Mouse (Mus musculus) cerebellum, adult 2 months (tissue): Measurements from ENCODE around the gene BC017158. TPM values are rescaled to one million over a fixed set of nuclear protein-coding genes. Genes with fewer than 3 reads are reported as not detected.

Experiments used
- DNase-seq, 2 experiments: peaks; one replicate each; pipeline ENCODE4 v3.0.0; 2021
- H3K27ac ChIP-seq: fragments of 200-500 bp; 2 replicates; pipeline ENCODE4 v1.5.1; 2012; ENCODE audit warnings: low read length, control low read depth, inconsistent platforms; ENCODE audit not compliant: insufficient read depth
- H3K27me3 ChIP-seq: fragments of 200-500 bp; 2 replicates; pipeline ENCODE4 v1.6.1; 2012; ENCODE audit warnings: inconsistent platforms, mild to moderate bottlenecking, low read length, moderate library complexity; ENCODE audit not compliant: control insufficient read depth, insufficient read depth
- H3K4me1 ChIP-seq: fragments of 200-500 bp; 2 replicates; pipeline ENCODE4 v1.6.1; 2011; ENCODE audit warnings: low read length; ENCODE audit not compliant: control insufficient read depth, insufficient read depth
- H3K4me3 ChIP-seq: fragments of 200-500 bp; replicated peaks from 2 replicates; pipeline ENCODE3; 2011; ENCODE audit warnings: mild to moderate bottlenecking, low read depth, low read length, control low read depth; ENCODE audit not compliant: insufficient read depth
- CTCF ChIP-seq: fragments of 200-500 bp; IDR thresholded peaks from 2 replicates; pipeline ENCODE4 v1.5.1; 2011; ENCODE audit warnings: low read depth, mild to moderate bottlenecking, control low read depth, low read length, moderate library complexity, borderline replicate concordance; ENCODE audit not compliant: insufficient read depth
- POLR2A ChIP-seq: fragments of 200-500 bp; IDR thresholded peaks from 2 replicates; pipeline ENCODE4 v1.6.1; 2011; ENCODE audit warnings: low read length, control low read depth, borderline replicate concordance; ENCODE audit not compliant: insufficient read depth
- WGBS: fragments of 180-500 bp; shearing (Covaris S2); methylation state at CpG from one replicate; pipeline ENCODE4 v1.1.7; 2018; 5-methylcytosine and 5-hydroxymethylcytosine counted together
- polyA plus RNA-seq: library from polyadenylated mRNA; depleted of rRNA; stranded (reverse); fragments of >200 nt; gene quantifications from 2 replicates; pipeline ENCODE4 v1.2.3, GENCODE M21; 2012; rRNA removed

Gene BC017158
- polyA plus RNA-seq, 1 experiment, result 35.4 TPM

DNA sequence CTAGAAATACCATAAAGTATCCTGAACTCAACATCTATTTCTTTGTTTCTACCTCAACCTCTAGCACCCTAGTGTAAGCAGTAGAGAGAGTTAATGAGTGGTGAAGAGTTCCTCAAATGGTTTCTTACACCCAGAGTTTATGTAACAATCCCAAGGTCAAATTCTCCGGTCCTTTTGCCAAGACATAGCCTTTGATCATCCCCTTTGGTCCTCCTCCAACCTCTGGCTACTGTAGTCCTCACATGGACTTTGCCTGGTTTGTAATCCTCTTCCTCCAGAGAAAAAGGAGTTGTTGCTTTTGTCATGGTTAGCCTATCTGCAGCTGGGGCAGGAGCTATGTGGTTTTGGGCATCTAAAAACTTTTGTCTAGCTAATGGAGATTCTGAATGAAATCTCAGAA lies 62.5 kb downstream of the BC017158 start:
- H3K4me1 ChIP-seq, result peaks cover 11% of the 10 kb centered on the region
- no peaks in the 10 kb centered on the region for H3K27me3 ChIP-seq
- H3K27ac ChIP-seq, result no peak overlapping the region
- H3K4me3 ChIP-seq, result no peak overlapping the region
- DNase-seq, result no peak
- whole genome bisulfite sequencing, result 85% methylated on average over 1 of the region's 1 CpGs
- TF ChIP-seq POLR2A (no peak), CTCF (no peak)

DNA sequence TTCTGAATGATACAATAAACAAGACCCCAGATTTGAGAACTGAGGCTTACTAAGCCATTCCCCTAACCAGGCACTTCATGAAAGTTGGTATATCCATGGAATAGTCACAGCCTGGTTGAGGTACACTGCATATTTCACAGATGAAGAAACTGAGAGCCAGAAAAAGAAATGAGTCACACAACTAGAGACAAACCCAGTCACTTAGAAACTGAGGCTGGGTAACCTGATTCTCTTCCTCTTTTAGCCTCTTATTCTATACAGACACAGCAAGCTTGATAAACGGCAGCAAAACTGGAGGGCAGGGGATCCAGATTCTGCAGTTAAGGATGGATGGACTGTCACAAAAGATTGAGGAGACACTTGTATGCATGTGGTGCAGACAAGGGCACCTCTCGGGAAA lies 63.2 kb downstream of the BC017158 start:
- TF ChIP-seq POLR2A (no peak), CTCF (no peak)
- no peaks in the 10 kb centered on the region for H3K27me3 ChIP-seq
- H3K27ac ChIP-seq, result no peak overlapping the region
- no peak for DNase-seq
- 83% methylated on average over 2 of the region's 2 CpGs for WGBS
- peaks cover 6% of the 10 kb centered on the region; the same call in 1 of the 2 replicates for H3K4me1 ChIP-seq
- no peak overlapping the region for H3K4me3 ChIP-seq

GRCm38 (mm10) chr7:128231741-128232140 lies 66.2 kb downstream of the BC017158 start:
- WGBS, result 50% methylated on average over 8 of the region's 8 CpGs
- TF ChIP-seq POLR2A (no peak), CTCF (no peak)
- peaks cover 2% of the 10 kb centered on the region; the same call in 1 of the 2 replicates for H3K4me1 ChIP-seq
- H3K27ac ChIP-seq, result no peak overlapping the region
- H3K27me3 ChIP-seq, result no peaks in the 10 kb centered on the region
- no peak overlapping the region for H3K4me3 ChIP-seq
- DNase-seq, result no peak

Other genes with a start within 250 kb of the BC017158 start
- 3.4 and 4.2 TPM in 2 replicates for gene Itgam, start 235.5 kb downstream of the BC017158 start, polyA plus RNA-seq
- gene Gm49368, start 235.5 kb downstream of the BC017158 start, polyA plus RNA-seq, result not detected in 2 replicates
- 0.10 and 0.14 TPM in 2 replicates for gene Itgax, start 168.6 kb downstream of the BC017158 start, polyA plus RNA-seq
- gene Itgad, start 143.8 kb downstream of the BC017158 start, polyA plus RNA-seq, result 0.92 and 1.2 TPM in 2 replicates
- 0.82 and 0.89 TPM in 2 replicates for gene Cox6a2, start 91.8 kb downstream of the BC017158 start, polyA plus RNA-seq
- gene Armc5, start 60.8 kb downstream of the BC017158 start, polyA plus RNA-seq, result 16.1 and 17.2 TPM in 2 replicates
- 2.6 and 2.8 TPM in 2 replicates for gene 9130023H24Rik, start 60.1 kb downstream of the BC017158 start, polyA plus RNA-seq
- 10.8 and 13.1 TPM in 2 replicates for gene Tgfb1i1, start 51.4 kb downstream of the BC017158 start, polyA plus RNA-seq
- gene Slc5a2, start 32.5 kb downstream of the BC017158 start, polyA plus RNA-seq, result 0.30 and 0.51 TPM in 2 replicates
- gene Rgs10, start 120.6 kb upstream of the BC017158 start, polyA plus RNA-seq, result 68.2 and 73.0 TPM in 2 replicates
- 134 and 136 TPM in 2 replicates for gene Tial1, start 163.5 kb upstream of the BC017158 start, polyA plus RNA-seq
- 17.3 and 19.0 TPM in 2 replicates for gene Bag3, start 225.4 kb upstream of the BC017158 start, polyA plus RNA-seq